Mouse (Mus musculus) myocyte (in vitro differentiated cells): ENCODE measurements at regions not wholly inside any gene's neighbourhood (a gene's known extent, or its start where the extent isn't known, plus 50 kb on each side); places are given as distances from the start of the nearest gene placed in this dataset.

ENCODE experiments used
- MAX ChIP-seq: IDR thresholded peaks from one replicate; pipeline ENCODE4 v1.6.1; 2011; ENCODE audit warnings: low read depth, mild to moderate bottlenecking, control low read depth
- MYOG ChIP-seq, 3 experiments: IDR thresholded peaks; one replicate each; pipeline ENCODE4 v1.6.1; 2011; ENCODE audit warnings: control low read depth in 2 of 3, low read depth in 2 of 3, mild to moderate bottlenecking in 2 of 3; ENCODE audit not compliant: insufficient read length in 2 of 3, control insufficient read depth in 1 of 3, insufficient read depth in 1 of 3
- POLR2A ChIP-seq: IDR thresholded peaks from one replicate; pipeline ENCODE4 v1.6.1; 2011; ENCODE audit warnings: low read depth, mild to moderate bottlenecking, control low read depth, moderate library complexity; ENCODE audit not compliant: insufficient read length
- POLR2AphosphoS2 ChIP-seq: IDR thresholded peaks from one replicate; pipeline ENCODE4 v1.6.1; 2011; ENCODE audit warnings: low read depth, control low read depth; ENCODE audit not compliant: insufficient read length
- USF1 ChIP-seq: IDR thresholded peaks from one replicate; pipeline ENCODE4 v1.6.1; 2011; ENCODE audit warnings: low read depth, mild to moderate bottlenecking, control low read depth, moderate library complexity

GRCm38 (mm10) chr10:119134797-119135488 lies 104.9 kb downstream of the Cand1 start:
- TF ChIP-seq POLR2A (no peak), USF1 (no peak), POLR2AphosphoS2 (no peak), MAX (no peak), MYOG (IDR thresholded peaks at IDR 0.05; ENCODE audit: control insufficient read depth in 1 of 3, insufficient read depth in 1 of 3, insufficient read length in 2 of 3, low read depth in 2 of 3) (no peak)
